Comparison of ENCODE assay signal across 15 mouse cellular contexts in genomic region chr10:122862386-122863023, GRCm38 (mm10).
DNase-seq lines count a peak whose midpoint lies in the region; ATAC-seq and TF ChIP-seq lines count a peak whose summit lies in the region.
"Had no signal": no experiment of that assay in that cellular context is flagged by ENCODE, and none has a peak within 500 bp of the region (broad histone marks: within the 10 kb centered on the region; RNA-seq: fewer than 3 reads in every experiment).

No protein-coding gene starts in this region.

- no peak overlapping the region for H3K4me3 ChIP-seq in midbrain, embryonic 10.5 days
- no peak overlapping the region for H3K4me3 ChIP-seq in midbrain, embryonic 15.5 days
- H3K4me3 ChIP-seq in forebrain, embryonic 11.5 days (ENCODE audit: low read depth, low read length), result no peak overlapping the region
- H3K4me3 ChIP-seq in hindbrain, embryonic 15.5 days, result no peak overlapping the region
- H3K4me3 ChIP-seq in stomach, postnatal 0 days (ENCODE audit: low read depth, low read length), result no peak overlapping the region
- H3K4me3 ChIP-seq: embryonic facial prominence, embryonic 12.5 days had no signal

- no peak for TF ChIP-seq EP300 in stomach, postnatal 0 days (optimal IDR thresholded peaks at IDR 0.05)

- no peaks in the 10 kb centered on the region for H3K27me3 ChIP-seq in midbrain, embryonic 10.5 days (ENCODE audit: low read depth, poor library complexity, severe bottlenecking)
- H3K27me3 ChIP-seq in midbrain, embryonic 15.5 days (replicated peaks), result no peaks in the 10 kb centered on the region
- H3K27me3 ChIP-seq in forebrain, embryonic 11.5 days (ENCODE audit: control insufficient read depth, insufficient read depth, low read length), result no peaks in the 10 kb centered on the region
- no peaks in the 10 kb centered on the region for H3K27me3 ChIP-seq in hindbrain, embryonic 15.5 days
- no peaks in the 10 kb centered on the region for H3K27me3 ChIP-seq in stomach, postnatal 0 days (ENCODE audit: control insufficient read depth, insufficient read depth, low read length)
- H3K27me3 ChIP-seq: CH12.LX; embryonic facial prominence, embryonic 12.5 days had no signal

- ATAC-seq in midbrain, embryonic 15.5 days (replicated peaks), result no peak
- peak; percentile 40; the same call in 1 of the 2 replicates for ATAC-seq in forebrain, embryonic 11.5 days (replicated peaks; ENCODE audit: low FRiP score)
- no peak for ATAC-seq in hindbrain, embryonic 15.5 days (ENCODE audit: low FRiP score, low read depth)
- 0 out of 2 replicates have a peak, but pooled peaks have one; percentile 49 for ATAC-seq in stomach, postnatal 0 days (ENCODE audit: low FRiP score, low TSS enrichment)
- no peak for ATAC-seq in monocyte, adult 5-6 weeks (replicated peaks; ENCODE audit: insufficient number of reproducible peaks, low FRiP score, low TSS enrichment, poor library complexity, severe bottlenecking)

- peak overlapping the region; percentile 55; the same call in 1 of the 2 replicates for H3K27ac ChIP-seq in midbrain, embryonic 10.5 days (replicated peaks)
- H3K27ac ChIP-seq in midbrain, embryonic 15.5 days, result no peak overlapping the region
- no peak overlapping the region for H3K27ac ChIP-seq in forebrain, embryonic 11.5 days (ENCODE audit: low read depth, low read length)
- peak overlapping the region; percentile 39; the same call in 1 of the 2 replicates for H3K27ac ChIP-seq in hindbrain, embryonic 15.5 days (replicated peaks)
- H3K27ac ChIP-seq in stomach, postnatal 0 days (replicated peaks), result peak overlapping the region; percentile 45
- H3K27ac ChIP-seq: embryonic facial prominence, embryonic 12.5 days; kidney, postnatal 0 days; liver, embryonic 14.5 days had no signal

- H3K36me3 ChIP-seq in midbrain, embryonic 10.5 days, result no peaks in the 10 kb centered on the region
- H3K36me3 ChIP-seq in midbrain, embryonic 15.5 days (replicated peaks), result no peaks in the 10 kb centered on the region
- H3K36me3 ChIP-seq in forebrain, embryonic 11.5 days (ENCODE audit: control insufficient read depth, insufficient read depth, low read length), result no peaks in the 10 kb centered on the region
- H3K36me3 ChIP-seq in hindbrain, embryonic 15.5 days, result no peaks in the 10 kb centered on the region
- H3K36me3 ChIP-seq in stomach, postnatal 0 days (ENCODE audit: control insufficient read depth, insufficient read depth, low read length), result no peaks in the 10 kb centered on the region
- H3K36me3 ChIP-seq: embryonic facial prominence, embryonic 12.5 days had no signal

- no peak overlapping the region for H3K9ac ChIP-seq in midbrain, embryonic 15.5 days
- H3K9ac ChIP-seq in forebrain, embryonic 11.5 days (ENCODE audit: low read length), result no peak overlapping the region
- no peak overlapping the region for H3K9ac ChIP-seq in hindbrain, embryonic 15.5 days
- no peak overlapping the region for H3K9ac ChIP-seq in stomach, postnatal 0 days (ENCODE audit: low read length)
- H3K9ac ChIP-seq: embryonic facial prominence, embryonic 12.5 days; liver, embryonic 14.5 days had no signal

- no peaks in the 10 kb centered on the region for H3K9me3 ChIP-seq in midbrain, embryonic 10.5 days (replicated peaks)
- no peaks in the 10 kb centered on the region for H3K9me3 ChIP-seq in midbrain, embryonic 15.5 days
- H3K9me3 ChIP-seq in forebrain, embryonic 11.5 days (ENCODE audit: control insufficient read depth, low read length), result no peaks in the 10 kb centered on the region
- no peaks in the 10 kb centered on the region for H3K9me3 ChIP-seq in hindbrain, embryonic 15.5 days
- H3K9me3 ChIP-seq in stomach, postnatal 0 days (ENCODE audit: control insufficient read depth, low read length), result no peaks in the 10 kb centered on the region
- H3K9me3 ChIP-seq: embryonic facial prominence, embryonic 12.5 days had no signal

- no peak for TF ChIP-seq CTCF in stomach, postnatal 0 days (IDR thresholded peaks at IDR 0.05; ENCODE audit: low read depth)

- no peak overlapping the region for H3K4me2 ChIP-seq in midbrain, embryonic 15.5 days
- no peak overlapping the region for H3K4me2 ChIP-seq in forebrain, embryonic 11.5 days (ENCODE audit: low read depth, low read length, severe bottlenecking)
- no peak overlapping the region for H3K4me2 ChIP-seq in hindbrain, embryonic 15.5 days
- H3K4me2 ChIP-seq in stomach, postnatal 0 days (replicated peaks; ENCODE audit: low read depth), result no peak overlapping the region
- H3K4me2 ChIP-seq: embryonic facial prominence, embryonic 12.5 days had no signal

- peaks cover 18% of the 10 kb centered on the region for H3K4me1 ChIP-seq in midbrain, embryonic 10.5 days
- H3K4me1 ChIP-seq in midbrain, embryonic 15.5 days, result 0 out of 2 replicates have a peak, but pooled peaks cover 3% of the 10 kb centered on the region
- no peaks in the 10 kb centered on the region for H3K4me1 ChIP-seq in forebrain, embryonic 11.5 days (replicated peaks; ENCODE audit: control insufficient read depth, insufficient read depth, low read length)
- peaks cover 8% of the 10 kb centered on the region; the same call in 1 of the 2 replicates for H3K4me1 ChIP-seq in hindbrain, embryonic 15.5 days (replicated peaks)
- H3K4me1 ChIP-seq in stomach, postnatal 0 days (replicated peaks; ENCODE audit: control insufficient read depth, insufficient read depth), result no peaks in the 10 kb centered on the region

- WGBS in midbrain, embryonic 10.5 days, result 90% methylated on average over 17 of the region's 17 CpGs
- 73% methylated on average over 17 of the region's 17 CpGs for WGBS in midbrain, embryonic 15.5 days
- WGBS in forebrain, embryonic 11.5 days, result 78% methylated on average over 17 of the region's 17 CpGs
- 62% methylated on average over 17 of the region's 17 CpGs for WGBS in hindbrain, embryonic 15.5 days
- 70% methylated on average over 17 of the region's 17 CpGs for WGBS in stomach, postnatal 0 days

- no peak for DNase-seq in midbrain, embryonic 10.5 days (ENCODE audit: low spot score)
- DNase-seq in forebrain, embryonic 11.5 days (ENCODE audit: low spot score), result no peak
- DNase-seq in stomach, postnatal 0 days (ENCODE audit: low spot score), result no peak
- no peak for DNase-seq in frontal cortex, postnatal 25 days (ENCODE audit: low spot score in 2 of 2)
- DNase-seq: cerebellum, postnatal 10 days; heart, postnatal 4 days; lung, postnatal 36 days; thymus, postnatal 25 days had no signal

Comparison
In these comparisons a context has a peak if more than half of its experiments do, and no peak if none do; other contexts are left out.
1. H3K27ac ChIP-seq: peak in midbrain, embryonic 10.5 days (single experiment), hindbrain, embryonic 15.5 days (single experiment) and stomach, postnatal 0 days (single experiment); none in midbrain, embryonic 15.5 days (single experiment) and forebrain, embryonic 11.5 days (single experiment).
2. ATAC-seq: peak in forebrain, embryonic 11.5 days (single experiment) and stomach, postnatal 0 days (single experiment); none in midbrain, embryonic 15.5 days (single experiment), hindbrain, embryonic 15.5 days (single experiment) and monocyte, adult 5-6 weeks (single experiment).